Mouse (Mus musculus): ENCODE results near the gene Gm13304. TPM values are rescaled to one million over a fixed set of nuclear protein-coding genes. Genes with fewer than 3 reads are reported as not detected.
"Not testable (repeated sequence)": the region's sequence is repeated elsewhere in the genome, so short reads cannot be mapped to it uniquely, and the experiment has no call there.

Gene Gm13304
- not detected for polyA plus RNA-seq (2021)

- CTCF ChIA-PET: not testable (repeated sequence)
These were observed at the start of gene Gm13304 for GRCm38 (mm10) chr4:42114517-42114916. Gene Gm13304 (plus strand): TSS chr4:42114817.

GRCm38 (mm10) chr4:42090907-42091306 lies 23.7 kb upstream of the Gm13304 start, which contains the start of gene Gm3893:
Gene Gm3893 (plus strand): TSS chr4:42091207.
- ATAC-seq; POLR2A ChIA-PET; DNase-seq (ENCODE audit: low read depth, low spot score); CTCF ChIA-PET; in situ Hi-C loops (cut with MboI; ENCODE audit: low pct_unique_long_range_greater_than_20kb); H3K27me3 ChIP-seq: not testable (repeated sequence)

More at GRCm38 (mm10) chr4:42114517-42114916, at the start of gene Gm13304:
- DNase-seq (ENCODE audit: low read depth, low spot score); POLR2A ChIA-PET; H3K27me3 ChIP-seq; ATAC-seq; in situ Hi-C loops (cut with MboI; ENCODE audit: low pct_unique_long_range_greater_than_20kb): not testable (repeated sequence)

GRCm38 (mm10) chr4:42153136-42153535 lies 38.5 kb downstream of the Gm13304 start, which contains the start of gene Gm13306:
Gene Gm13306 (plus strand): TSS chr4:42153436.
- in situ Hi-C loops (cut with MboI; ENCODE audit: low pct_unique_long_range_greater_than_20kb); CTCF ChIA-PET; ATAC-seq; POLR2A ChIA-PET; DNase-seq (ENCODE audit: low read depth, low spot score); H3K27me3 ChIP-seq: not testable (repeated sequence)

Other genes starting within 250 kb of the Gm13304 start
- gene Gm21541, start 211.2 kb upstream of the Gm13304 start, polyA plus RNA-seq (2021): not detected
- 1.5 TPM for gene Gm20878, start 173.2 kb upstream of the Gm13304 start, polyA plus RNA-seq (2021)
- gene Fam205a4, start 148.8 kb upstream of the Gm13304 start, polyA plus RNA-seq (2021): not detected
- gene Gm21093, start 80.1 kb upstream of the Gm13304 start, polyA plus RNA-seq (2021): not detected
- gene Gm3893, start 23.6 kb upstream of the Gm13304 start, polyA plus RNA-seq (2021): not detected
- 0.50 TPM for gene Gm13306, start 38.6 kb downstream of the Gm13304 start, polyA plus RNA-seq (2021)
- 14.7 TPM for gene Gm13305, start 53.8 kb downstream of the Gm13304 start, polyA plus RNA-seq (2021)
- gene Gm10600, start 125.8 kb downstream of the Gm13304 start, polyA plus RNA-seq (2021): not detected
- gene Ccl21b, start 140.9 kb downstream of the Gm13304 start, polyA plus RNA-seq (2021): not detected
- gene Gm21953, start 179.4 kb downstream of the Gm13304 start, polyA plus RNA-seq (2021): not detected
- gene Fam205a3, start 203.5 kb downstream of the Gm13304 start, polyA plus RNA-seq (2021): not detected

All from Patski (cell line).